Mouse (Mus musculus): ENCODE results near the gene Taf4.

Taf4 gene

GRCm38 (mm10) chr2:179980616-179981015, 4.2 kb upstream of the Taf4 start:
- no peak for DNase-seq

- no peak for DNase-seq
These were observed 3.4 kb upstream of the Taf4 start for GRCm38 (mm10) chr2:179979836-179980235.

DNA sequence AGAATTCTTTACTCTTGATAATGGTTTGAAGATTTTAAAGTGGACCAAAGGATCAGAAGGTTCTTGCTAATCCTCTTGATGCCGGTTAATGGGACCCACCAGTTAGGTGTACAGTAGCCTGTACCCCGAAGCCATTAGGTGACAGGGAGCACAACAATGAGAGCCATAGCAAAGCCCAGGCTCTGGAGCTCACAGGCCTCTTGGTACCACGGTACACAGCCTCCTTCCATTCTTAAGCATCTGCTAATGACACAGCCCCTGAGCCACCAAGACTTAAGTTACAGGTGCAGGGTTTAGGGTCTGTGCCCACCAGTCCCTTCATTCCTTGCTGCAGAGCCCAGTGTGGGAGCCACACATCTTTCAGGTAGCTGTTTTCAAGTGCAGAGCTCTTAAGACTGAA, 1.8 kb upstream of the Taf4 start:
- no peak for DNase-seq

GRCm38 (mm10) chr2:179977344-179978025, 1.0 kb upstream of the Taf4 start:
- DNase-seq = no peak

GRCm38 (mm10) chr2:179976295-179976627, 185 bp downstream of the Taf4 start:
- DNase-seq = peak in 1 of 2 experiments; percentile 28

DNA sequence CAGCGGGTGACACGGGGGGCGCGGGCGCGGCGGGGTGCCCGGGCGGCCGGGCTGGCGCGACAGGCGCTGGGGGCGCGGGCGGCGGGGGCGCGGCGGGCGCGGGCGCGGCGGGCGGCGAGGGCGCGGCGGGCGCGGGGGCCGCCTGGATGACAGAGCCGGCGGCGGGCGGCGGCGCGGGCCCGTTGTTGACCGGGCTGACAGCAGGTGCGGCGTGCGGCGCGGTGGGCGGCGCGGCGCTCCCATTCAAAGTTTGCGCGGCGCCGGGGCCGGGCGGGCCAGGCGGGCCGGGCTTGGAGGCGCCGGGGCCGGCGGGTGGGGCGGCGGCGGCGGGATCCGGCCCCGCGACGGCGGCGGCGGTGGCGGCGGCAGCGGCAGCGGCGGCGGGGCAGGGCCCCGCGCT, 595 bp downstream of the Taf4 start:
- DNase-seq = peak in 1 of 2 experiments; percentile 51

DNA sequence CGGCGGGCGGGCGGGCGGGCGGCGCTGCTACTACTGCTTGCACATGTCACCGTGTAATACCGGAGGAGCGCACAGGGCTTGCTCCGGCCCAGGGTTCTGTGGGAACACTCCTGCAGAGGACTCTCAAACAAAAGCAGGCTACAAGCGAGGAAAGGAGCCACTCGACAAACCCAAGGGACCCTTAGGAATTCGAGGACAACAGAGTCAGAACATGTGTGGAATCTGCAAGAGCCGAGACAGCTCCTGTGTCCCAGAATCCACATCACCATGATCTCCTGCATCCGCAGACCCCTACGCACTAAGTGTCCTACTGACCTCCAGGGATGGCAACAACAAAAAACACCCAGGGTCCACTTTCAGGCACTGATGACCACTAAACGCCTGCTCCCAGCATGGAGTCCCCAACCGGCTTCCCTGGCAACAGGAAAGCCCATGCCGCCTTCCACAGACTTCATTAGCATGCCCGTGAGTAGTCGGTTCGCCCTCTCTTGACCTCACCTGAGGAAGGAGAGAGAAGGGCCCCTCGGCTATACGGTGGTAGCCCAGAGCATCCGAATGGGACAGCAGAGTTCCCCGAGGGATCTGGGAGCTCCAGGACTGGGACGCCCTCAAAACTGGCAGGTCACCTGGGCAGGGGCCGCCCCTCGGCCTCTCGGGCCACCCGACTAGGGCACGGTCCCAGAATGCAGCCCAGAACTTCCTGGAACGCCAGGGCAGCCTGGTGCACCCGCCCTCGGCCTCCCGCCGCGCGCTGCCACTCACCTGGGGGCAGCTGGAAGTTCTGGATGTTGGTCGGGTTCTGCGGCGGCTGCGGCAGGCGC, 1.6 kb downstream of the Taf4 start:
- DNase-seq = peak in 1 of 2 experiments; percentile 41

GRCm38 (mm10) chr2:179973871-179974628, 2.4 kb downstream of the Taf4 start:
- peak in 1 of 2 experiments; percentile 51 for DNase-seq

- no peak for DNase-seq
These were observed 4.0 kb downstream of the Taf4 start for GRCm38 (mm10) chr2:179972406-179972805.

- DNase-seq = no peak
These were observed 4.6 kb downstream of the Taf4 start for GRCm38 (mm10) chr2:179971891-179972290.

DNA sequence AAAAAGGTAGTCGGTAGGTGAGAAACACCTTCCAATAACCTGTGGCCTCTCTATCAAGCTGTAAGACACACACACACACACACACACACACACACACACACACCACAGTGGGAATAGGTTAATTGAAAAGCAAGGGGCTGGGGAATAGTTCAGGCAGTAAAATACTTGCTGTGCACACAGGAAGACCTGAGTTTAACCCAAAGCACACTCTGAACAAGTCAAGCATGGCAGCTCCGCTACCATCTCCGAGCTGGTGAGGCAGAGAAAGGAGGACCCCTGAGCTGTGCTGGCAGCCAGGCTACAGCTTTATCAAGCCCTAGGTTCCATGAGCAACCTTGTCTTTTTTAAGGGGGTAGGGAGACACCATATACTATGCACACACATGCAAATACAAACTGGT, 7.3 kb downstream of the Taf4 start:
- DNase-seq = no peak

DNA sequence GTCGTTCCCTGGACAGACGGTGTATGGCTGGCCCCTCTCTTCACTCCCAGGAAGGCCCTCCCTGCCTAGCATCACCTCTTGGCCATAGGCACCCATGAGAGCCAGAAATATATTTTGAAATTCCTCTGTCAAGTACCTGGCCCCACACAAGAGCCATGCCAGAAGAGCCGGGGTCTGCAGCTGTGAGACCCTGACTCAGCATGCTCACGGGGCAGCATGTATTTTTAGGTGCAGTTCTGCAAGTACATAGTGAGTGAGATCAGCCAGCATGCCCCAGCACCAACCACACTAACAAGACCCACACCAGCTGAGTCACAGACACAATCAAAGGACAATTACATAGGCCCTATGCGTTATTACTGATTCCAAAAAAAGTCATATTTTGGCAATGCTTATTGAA, 8.8 kb downstream of the Taf4 start:
- no peak for DNase-seq

DNA sequence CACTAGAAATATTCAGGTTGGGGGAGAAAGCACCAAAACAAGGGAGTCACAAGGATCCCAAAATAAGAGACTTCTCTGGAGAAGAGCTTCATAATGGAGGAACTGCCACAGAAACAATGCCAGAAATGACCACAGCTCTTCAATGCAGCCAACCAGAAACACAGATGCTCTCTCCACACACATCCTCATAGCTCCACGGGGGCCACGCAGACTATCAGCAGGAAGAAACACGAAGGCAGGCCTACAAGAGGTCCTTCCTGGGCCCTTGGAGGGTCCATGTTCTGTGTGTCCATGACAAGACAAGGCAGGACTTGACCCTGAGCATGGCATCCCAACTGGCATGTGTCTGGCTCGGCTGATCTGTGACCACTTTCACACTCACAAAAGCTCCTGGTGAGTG, 15.0 kb downstream of the Taf4 start:
- DNase-seq = peak in 1 of 2 experiments; percentile 42

DNA sequence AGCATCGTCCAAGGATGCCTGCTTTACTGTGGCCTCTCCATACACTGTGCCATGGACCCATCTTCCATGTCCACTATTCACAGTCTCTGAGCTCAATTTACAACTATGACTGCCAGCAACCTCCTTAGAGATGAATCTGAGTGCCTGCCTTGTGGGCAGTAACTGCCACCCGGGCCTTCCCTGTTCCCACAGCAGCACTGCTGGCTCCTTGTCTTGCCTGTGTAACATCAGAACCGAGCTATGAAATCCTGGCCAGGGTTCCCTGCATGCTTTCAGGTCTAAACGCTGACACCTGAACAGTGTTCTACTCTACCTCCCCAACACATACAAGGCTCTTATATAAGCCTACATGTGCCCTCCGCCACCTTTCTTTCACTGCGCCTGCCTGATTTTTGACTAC, 16.1 kb downstream of the Taf4 start:
- no peak for DNase-seq

- no peak for DNase-seq
These were observed 17.1 kb downstream of the Taf4 start for GRCm38 (mm10) chr2:179959391-179959790.

- peak; percentile 28 to 45 for DNase-seq
These were observed 24.6 kb downstream of the Taf4 start for GRCm38 (mm10) chr2:179951542-179952524.

DNA sequence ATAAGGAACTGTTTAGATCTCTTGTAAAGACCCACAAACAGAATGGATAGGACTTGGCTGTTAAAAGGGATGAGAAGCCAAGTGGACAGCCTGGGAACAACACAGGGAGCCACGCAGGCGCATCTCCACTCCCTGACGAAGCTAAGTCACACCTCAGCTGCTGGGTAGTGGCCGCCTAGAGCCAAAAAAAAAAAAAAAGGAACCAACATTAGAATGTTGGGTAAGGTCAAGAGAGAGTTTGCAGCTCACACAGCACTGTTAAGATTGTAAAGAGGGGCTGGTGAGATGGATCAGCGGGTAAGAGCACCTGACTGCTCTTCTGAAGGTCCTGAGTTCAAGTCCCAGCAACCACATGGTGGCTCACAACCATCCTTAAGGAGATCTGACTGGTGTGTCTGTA, 27.6 kb downstream of the Taf4 start:
- DNase-seq = no peak

GRCm38 (mm10) chr2:179947607-179948006, 28.8 kb downstream of the Taf4 start:
- DNase-seq = no peak

DNA sequence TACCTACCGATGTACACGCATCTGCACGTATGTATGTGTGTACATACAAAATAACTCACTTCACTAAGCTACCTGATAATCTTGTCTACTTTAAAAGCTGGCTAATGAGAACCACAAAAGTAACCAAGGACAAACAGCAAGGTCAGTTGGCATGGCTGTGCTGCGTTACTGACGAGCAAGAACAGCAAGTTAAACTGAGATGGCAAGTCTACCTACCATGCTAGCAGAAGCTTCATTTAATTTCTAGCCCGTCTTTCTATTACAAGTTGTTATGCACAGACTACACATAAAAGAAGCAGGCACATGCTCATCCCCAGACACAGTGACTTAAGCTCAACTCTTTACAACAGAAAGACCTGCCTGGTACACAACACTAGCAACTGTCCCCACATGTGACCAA, 29.9 kb downstream of the Taf4 start:
- DNase-seq = no peak

- no peak for DNase-seq
These were observed 31.4 kb downstream of the Taf4 start for GRCm38 (mm10) chr2:179945051-179945450.

GRCm38 (mm10) chr2:179941696-179942095, 34.8 kb downstream of the Taf4 start:
- DNase-seq = no peak

DNA sequence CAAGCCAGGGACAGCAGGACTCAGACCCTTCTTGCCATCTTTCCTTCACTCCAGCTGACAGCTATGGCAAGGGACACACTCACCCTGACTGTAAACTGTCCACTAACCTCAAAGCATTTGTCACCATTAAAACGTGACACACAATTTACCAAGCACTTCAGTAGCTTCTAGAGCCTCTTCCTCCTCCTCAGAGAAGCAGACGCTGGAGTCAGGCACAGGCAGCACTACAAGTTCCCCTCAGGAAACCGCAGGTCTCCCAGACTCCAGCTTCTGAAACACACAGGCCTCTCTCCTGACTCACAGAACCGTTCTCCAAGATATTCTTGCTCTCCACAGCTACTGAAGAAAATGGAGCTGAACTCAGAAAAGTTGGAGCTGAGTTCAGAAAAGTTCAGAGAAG, 39.4 kb downstream of the Taf4 start:
- no peak for DNase-seq

Data from cerebellum, postnatal 36 days (tissue).